Mouse (Mus musculus): ENCODE results near the gene Atg9a. TPM values are rescaled to one million over a fixed set of nuclear protein-coding genes. Genes with fewer than 3 reads are reported as not detected.

Atg9a gene
- polyA plus RNA-seq, 1 experiment from 2014 or later = 51.3 TPM

DNA sequence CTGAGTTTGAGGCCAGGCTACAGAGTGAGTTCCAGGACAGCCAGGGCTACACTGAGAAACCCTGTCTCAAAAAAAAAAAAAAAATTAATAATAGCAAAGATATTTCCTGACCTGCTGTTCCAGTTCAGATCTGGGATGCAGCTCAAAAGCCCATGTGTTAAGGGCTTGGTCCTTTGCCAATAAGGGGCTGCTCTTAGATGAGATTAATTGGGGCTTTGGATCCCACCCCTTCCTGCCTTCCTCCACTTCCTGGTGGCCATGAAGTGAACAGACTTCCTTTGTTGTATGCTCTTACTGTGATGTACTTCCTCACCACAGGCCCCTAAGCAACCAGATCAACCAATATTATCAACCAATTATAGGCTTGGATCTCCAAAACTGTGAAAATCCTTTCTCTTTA is 4.9 kb downstream of the Atg9a start:
- Histone ChIP-seq H3K27me3 (ENCODE audit: control insufficient read depth, insufficient read depth, low read length) (no peaks in the 10 kb centered on the region; the same call in 1 of the 2 replicates), H3K9me3 (ENCODE audit: control insufficient read depth, low read length) (no peaks in the 10 kb centered on the region), H3K4me3 (ENCODE audit: low read depth, low read length) (no peak overlapping the region), H3K4me2 (ENCODE audit: low read depth, low read length) (no peak overlapping the region), H3K36me3 (ENCODE audit: control insufficient read depth, insufficient read depth, low read length) (peaks cover 34% of the 10 kb centered on the region), H3K27ac (ENCODE audit: low read depth, low read length) (no peak overlapping the region), H3K4me1 (ENCODE audit: control insufficient read depth, insufficient read depth, low read length) (peaks cover 8% of the 10 kb centered on the region; the same call in 1 of the 2 replicates), H3K9ac (replicated peaks; ENCODE audit: low read depth, low read length) (no peak overlapping the region)
- no peak for ATAC-seq (ENCODE audit: low read depth)

DNA sequence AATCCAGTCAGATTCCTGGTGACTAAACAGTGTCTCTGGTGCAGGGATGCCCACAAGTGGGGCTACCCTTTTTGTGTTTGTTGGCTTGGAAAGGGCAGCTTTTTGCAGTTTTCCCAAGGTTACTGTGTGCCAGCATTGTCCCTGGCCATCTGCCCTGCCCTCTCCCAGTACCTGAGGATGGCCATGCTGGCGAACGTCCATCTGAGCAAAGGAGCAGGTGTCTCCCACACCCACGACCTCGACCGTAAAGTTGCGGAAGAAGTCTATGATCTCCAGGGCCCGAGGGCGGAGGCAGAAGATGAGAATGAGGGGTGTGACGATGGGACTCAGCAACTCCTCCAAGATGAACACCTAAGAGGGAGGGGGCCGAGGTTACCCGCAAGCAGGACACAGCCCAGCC is 6.5 kb downstream of the Atg9a start:
- no peak for ATAC-seq (ENCODE audit: low read depth)

DNA sequence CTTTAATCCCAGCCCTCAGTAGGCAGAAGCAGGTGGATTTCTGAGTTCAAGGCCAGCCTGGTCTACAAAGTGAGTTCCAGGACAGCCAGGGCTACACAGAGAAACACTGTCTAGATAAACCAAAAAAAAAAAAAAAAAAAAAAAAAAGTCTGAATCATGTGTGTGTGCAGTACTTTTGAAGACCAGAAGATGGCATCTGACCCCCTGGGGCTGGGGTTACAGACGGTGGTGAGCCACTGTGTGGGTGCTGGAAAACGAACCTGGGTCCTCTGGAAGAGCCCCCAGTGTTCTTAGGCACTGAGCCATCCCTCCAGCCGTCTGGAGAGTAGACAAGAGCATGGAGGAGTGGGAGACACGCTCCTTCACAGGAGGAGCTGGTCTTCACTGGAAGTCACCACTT is 9.8 kb downstream of the Atg9a start:
- Histone ChIP-seq H3K9ac (replicated peaks; ENCODE audit: low read depth, low read length) (no peak overlapping the region), H3K4me1 (ENCODE audit: control insufficient read depth, insufficient read depth, low read length) (peaks cover 15% of the 10 kb centered on the region; the same call in 1 of the 2 replicates), H3K36me3 (ENCODE audit: control insufficient read depth, insufficient read depth, low read length) (peaks cover 29% of the 10 kb centered on the region), H3K4me3 (ENCODE audit: low read depth, low read length) (no peak overlapping the region), H3K27me3 (ENCODE audit: control insufficient read depth, insufficient read depth, low read length) (no peaks in the 10 kb centered on the region), H3K9me3 (ENCODE audit: control insufficient read depth, low read length) (no peaks in the 10 kb centered on the region), H3K27ac (ENCODE audit: low read depth, low read length) (no peak overlapping the region), H3K4me2 (ENCODE audit: low read depth, low read length) (no peak overlapping the region)
- WGBS = 70% methylated on average over 4 of the region's 4 CpGs
- ATAC-seq (ENCODE audit: low read depth) = no peak

More for the DNA sequence above, 6.5 kb downstream of the Atg9a start:
- Histone ChIP-seq H3K4me3 (ENCODE audit: low read depth, low read length) (no peak overlapping the region), H3K4me2 (ENCODE audit: low read depth, low read length) (no peak overlapping the region), H3K27me3 (ENCODE audit: control insufficient read depth, insufficient read depth, low read length) (no peaks in the 10 kb centered on the region), H3K9me3 (ENCODE audit: control insufficient read depth, low read length) (no peaks in the 10 kb centered on the region), H3K4me1 (ENCODE audit: control insufficient read depth, insufficient read depth, low read length) (peaks cover under 1% of the 10 kb centered on the region; the same call in 1 of the 2 replicates), H3K27ac (ENCODE audit: low read depth, low read length) (no peak overlapping the region), H3K9ac (replicated peaks; ENCODE audit: low read depth, low read length) (no peak overlapping the region), H3K36me3 (ENCODE audit: control insufficient read depth, insufficient read depth, low read length) (peaks cover 35% of the 10 kb centered on the region)
- WGBS = 96% methylated on average over 11 of the region's 11 CpGs

DNA sequence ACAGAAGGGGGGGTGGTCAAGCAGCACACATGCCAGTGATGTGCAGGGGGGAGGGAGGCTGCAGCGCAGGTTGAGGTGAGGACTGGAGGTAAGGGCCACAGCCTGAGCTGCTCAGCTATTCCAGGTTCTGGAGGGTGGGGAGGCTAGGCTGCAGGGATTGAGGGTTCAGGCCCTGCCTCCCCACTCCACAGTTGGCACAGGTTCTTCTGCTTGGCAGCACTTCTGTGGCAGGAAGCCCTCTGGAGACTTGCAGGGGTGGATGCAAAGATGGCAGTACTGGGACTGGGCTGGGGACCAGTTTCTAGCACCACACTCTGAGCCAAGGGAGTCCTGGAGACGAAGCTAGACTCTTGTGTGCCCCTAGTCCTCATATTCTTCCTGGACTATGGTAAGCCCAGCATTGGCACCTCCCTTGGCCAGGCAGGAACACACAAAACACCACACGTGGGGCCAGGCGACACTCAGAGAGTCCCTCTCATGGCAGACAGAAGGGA is 10.6 kb downstream of the Atg9a start:
- Histone ChIP-seq H3K27ac (ENCODE audit: low read depth, low read length) (no peak overlapping the region), H3K4me2 (ENCODE audit: low read depth, low read length) (no peak overlapping the region), H3K36me3 (ENCODE audit: control insufficient read depth, insufficient read depth, low read length) (peaks cover 29% of the 10 kb centered on the region), H3K4me3 (ENCODE audit: low read depth, low read length) (no peak overlapping the region), H3K9ac (replicated peaks; ENCODE audit: low read depth, low read length) (no peak overlapping the region), H3K4me1 (ENCODE audit: control insufficient read depth, insufficient read depth, low read length) (peaks cover 15% of the 10 kb centered on the region; the same call in 1 of the 2 replicates), H3K9me3 (ENCODE audit: control insufficient read depth, low read length) (no peaks in the 10 kb centered on the region), H3K27me3 (ENCODE audit: control insufficient read depth, insufficient read depth, low read length) (no peaks in the 10 kb centered on the region)
- WGBS = 85% methylated on average over 4 of the region's 4 CpGs
- ATAC-seq (ENCODE audit: low read depth) = no peak

DNA sequence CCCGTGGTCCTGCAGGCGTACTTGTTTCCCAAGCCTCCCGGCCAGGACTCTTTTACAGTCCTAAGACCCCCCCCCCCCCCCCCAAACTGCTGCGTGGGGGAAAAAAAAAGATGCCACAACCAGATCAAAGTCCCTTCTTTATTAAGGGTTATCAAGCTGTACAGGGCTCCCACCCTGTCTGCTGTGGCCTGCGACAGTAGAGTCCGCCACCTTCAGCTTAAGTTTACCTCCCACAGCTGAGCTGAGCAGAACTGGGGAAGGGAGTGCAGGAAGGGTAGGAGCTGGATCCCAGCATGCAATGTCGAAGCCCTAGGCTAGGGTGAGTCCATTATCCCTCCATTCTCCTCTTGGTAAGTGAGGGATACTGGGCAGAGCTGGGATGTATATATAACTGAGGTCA is 11.3 kb downstream of the Atg9a start:
- Histone ChIP-seq H3K27ac (ENCODE audit: low read depth, low read length) (no peak overlapping the region), H3K9me3 (ENCODE audit: control insufficient read depth, low read length) (no peaks in the 10 kb centered on the region), H3K36me3 (ENCODE audit: control insufficient read depth, insufficient read depth, low read length) (peaks cover 25% of the 10 kb centered on the region), H3K4me2 (ENCODE audit: low read depth, low read length) (peak overlapping the region; percentile 100), H3K9ac (replicated peaks; ENCODE audit: low read depth, low read length) (no peak overlapping the region), H3K4me3 (ENCODE audit: low read depth, low read length) (0 out of 2 replicates have a peak overlapping the region, but pooled peaks have one; percentile 55), H3K27me3 (ENCODE audit: control insufficient read depth, insufficient read depth, low read length) (no peaks in the 10 kb centered on the region), H3K4me1 (ENCODE audit: control insufficient read depth, insufficient read depth, low read length) (peaks cover 15% of the 10 kb centered on the region; the same call in 1 of the 2 replicates)
- WGBS = 52% methylated on average over 6 of the region's 7 CpGs
- ATAC-seq (ENCODE audit: low read depth) = peak; percentile 12; the same call in 1 of the 2 replicates

DNA sequence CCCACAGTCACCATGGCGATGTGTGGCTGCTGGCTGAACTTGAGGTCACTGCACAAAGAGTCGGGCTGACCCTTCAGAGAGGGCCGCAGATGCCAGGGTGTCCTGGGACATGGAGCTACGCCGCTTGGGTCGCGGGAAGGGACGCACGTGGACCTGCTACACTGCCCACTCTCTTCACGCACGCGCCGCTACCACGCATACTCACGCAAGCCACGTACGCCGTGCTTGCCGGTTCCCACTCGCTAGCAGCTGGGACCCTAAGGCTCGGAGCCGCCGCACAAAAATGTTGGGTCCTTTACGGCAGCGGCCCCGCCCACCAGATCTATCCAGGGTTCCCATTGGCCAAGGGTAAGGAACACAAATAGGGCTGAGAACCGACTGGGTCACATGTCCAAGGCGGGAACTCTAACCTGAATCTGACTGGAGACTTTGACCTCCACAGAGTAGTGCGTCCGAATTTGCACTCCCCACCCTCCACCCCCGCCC is 11.8 kb downstream of the Atg9a start, which contains the start of gene Abcb6:
TSS of gene Abcb6 (minus strand) at position 288 of the 486 bp plus-strand sequence.
- peaks cover 15% of the 10 kb centered on the region; the same call in 1 of the 2 replicates for H3K4me1 ChIP-seq (ENCODE audit: control insufficient read depth, insufficient read depth, low read length)
- no peaks in the 10 kb centered on the region for H3K9me3 ChIP-seq (ENCODE audit: control insufficient read depth, low read length)
- ATAC-seq (ENCODE audit: low read depth) = peak; percentile 95
- WGBS = 0% methylated on average over 31 of the region's 31 CpGs
- peak within 1 kb of the TSS; percentile 52 for H3K27ac ChIP-seq (ENCODE audit: low read depth, low read length)
- peak within 1 kb of the TSS; percentile 100 for H3K4me2 ChIP-seq (ENCODE audit: low read depth, low read length)
- H3K9ac ChIP-seq (replicated peaks; ENCODE audit: low read depth, low read length) = peak within 1 kb of the TSS; percentile 67
- H3K27me3 ChIP-seq (ENCODE audit: control insufficient read depth, insufficient read depth, low read length) = no peaks in the 10 kb centered on the region
- H3K4me3 ChIP-seq (ENCODE audit: low read depth, low read length) = peak within 1 kb of the TSS; percentile 55
- peaks cover 29% of the 10 kb centered on the region for H3K36me3 ChIP-seq (ENCODE audit: control insufficient read depth, insufficient read depth, low read length)

DNA sequence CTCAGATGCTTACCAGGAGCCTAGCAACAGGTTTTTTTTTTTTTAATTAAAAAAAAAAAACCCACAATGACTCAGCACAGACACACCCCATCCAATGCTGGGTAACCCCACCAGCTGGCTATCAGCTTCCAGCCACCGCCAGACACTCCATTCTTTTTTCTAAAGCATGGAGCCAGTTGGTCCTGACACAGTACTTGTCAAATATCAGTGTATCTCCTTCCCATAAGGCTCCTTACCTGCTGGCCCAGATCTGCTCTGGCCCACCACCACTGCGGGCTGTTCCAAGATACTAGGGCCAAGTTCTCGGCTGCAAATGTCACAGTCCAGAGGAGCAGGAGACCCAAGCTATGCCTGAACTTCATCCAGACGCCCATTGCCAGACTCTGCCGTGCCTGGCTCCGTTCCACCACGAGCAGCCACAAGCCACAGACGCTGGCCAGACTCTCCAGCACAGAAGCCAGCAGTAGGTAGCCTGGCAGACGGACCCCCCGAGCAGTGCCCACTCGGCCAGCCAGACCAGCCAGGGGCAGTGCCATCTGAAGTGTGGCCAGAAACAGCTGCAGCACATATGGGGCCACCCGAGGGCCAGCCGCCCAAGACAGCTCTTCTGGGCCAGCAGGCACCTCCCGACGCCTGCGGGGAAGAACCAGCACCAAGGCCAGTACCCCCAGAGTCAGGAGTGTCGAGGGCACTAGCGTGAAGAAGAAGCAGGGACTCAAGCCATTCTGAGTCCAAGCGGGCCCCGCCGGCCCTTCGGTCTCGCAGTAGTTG is 12.5 kb downstream of the Atg9a start:
- WGBS = 9% methylated on average over 23 of the region's 23 CpGs
- peak overlapping the region; percentile 55 for H3K4me3 ChIP-seq (ENCODE audit: low read depth, low read length)
- H3K4me2 ChIP-seq (ENCODE audit: low read depth, low read length) = peak overlapping the region; percentile 100
- peak overlapping the region; percentile 67 for H3K9ac ChIP-seq (replicated peaks; ENCODE audit: low read depth, low read length)
- H3K36me3 ChIP-seq (ENCODE audit: control insufficient read depth, insufficient read depth, low read length) = peaks cover 32% of the 10 kb centered on the region
- peak; percentile 32 for ATAC-seq (ENCODE audit: low read depth)
- H3K9me3 ChIP-seq (ENCODE audit: control insufficient read depth, low read length) = no peaks in the 10 kb centered on the region
- H3K4me1 ChIP-seq (ENCODE audit: control insufficient read depth, insufficient read depth, low read length) = peaks cover 15% of the 10 kb centered on the region; the same call in 1 of the 2 replicates
- H3K27ac ChIP-seq (ENCODE audit: low read depth, low read length) = peak overlapping the region; percentile 52
- no peaks in the 10 kb centered on the region for H3K27me3 ChIP-seq (ENCODE audit: control insufficient read depth, insufficient read depth, low read length)

DNA sequence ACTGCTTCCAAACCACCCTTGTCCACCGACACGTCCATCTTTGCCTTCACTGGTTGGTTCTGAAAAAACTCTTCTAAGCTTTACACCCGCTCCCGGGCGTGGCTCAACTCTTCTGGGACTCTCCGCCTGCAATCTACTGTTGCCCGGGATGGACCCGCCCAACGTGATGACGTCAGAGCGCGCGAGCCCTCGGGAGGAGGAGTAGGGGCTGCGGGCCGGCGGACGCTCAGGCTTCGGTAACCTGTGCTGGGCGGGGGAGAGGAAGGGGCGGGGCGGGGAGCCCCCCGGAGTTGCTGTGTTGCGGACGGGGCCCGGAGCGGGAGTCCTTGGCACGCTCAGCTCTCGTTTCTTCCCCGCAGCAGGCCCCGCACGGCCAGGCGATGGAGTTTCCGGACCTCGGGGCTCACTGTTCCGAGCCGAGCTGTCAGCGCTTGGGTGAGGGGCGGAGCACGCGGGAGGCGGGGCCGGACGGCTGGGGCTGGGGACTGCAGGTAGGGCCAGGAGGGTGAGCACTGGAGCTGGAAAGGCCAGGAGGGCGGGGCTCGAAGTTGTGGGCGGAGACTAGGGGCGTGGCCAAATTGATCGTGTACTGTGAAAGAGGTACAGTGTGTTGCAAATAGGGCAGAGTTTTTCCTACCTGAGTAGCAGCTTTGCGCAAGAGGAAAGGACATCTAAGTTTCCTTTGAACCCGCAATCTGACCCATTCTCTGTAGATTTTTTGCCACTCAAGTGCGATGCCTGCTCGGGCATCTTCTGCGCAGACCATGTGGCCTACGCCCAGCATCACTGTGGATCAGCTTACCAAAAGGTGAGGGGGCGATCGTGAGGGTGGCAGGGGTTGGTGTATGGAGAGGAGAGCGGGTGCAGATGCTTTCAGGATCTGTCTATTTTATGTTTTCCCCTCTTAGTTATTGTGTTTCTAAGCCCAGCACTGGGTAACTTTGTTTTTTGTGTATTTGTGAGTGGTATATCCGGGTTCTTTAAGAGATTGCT is 23.2 kb downstream of the Atg9a start, which contains the start of gene Zfand2b:
TSS of gene Zfand2b (plus strand) at position 175 of the 993 bp plus-strand sequence.
- Histone ChIP-seq H3K36me3 (ENCODE audit: control insufficient read depth, insufficient read depth, low read length) (peaks cover 20% of the 10 kb centered on the region), H3K4me1 (ENCODE audit: control insufficient read depth, insufficient read depth, low read length) (peaks cover 6% of the 10 kb centered on the region; the same call in 1 of the 2 replicates), H3K9ac (replicated peaks; ENCODE audit: low read depth, low read length) (peak within 1 kb of the TSS; percentile 58), H3K4me2 (ENCODE audit: low read depth, low read length) (peak within 1 kb of the TSS; percentile 59), H3K27me3 (ENCODE audit: control insufficient read depth, insufficient read depth, low read length) (no peaks in the 10 kb centered on the region), H3K9me3 (ENCODE audit: control insufficient read depth, low read length) (no peaks in the 10 kb centered on the region), H3K27ac (ENCODE audit: low read depth, low read length) (peak within 1 kb of the TSS; percentile 81), H3K4me3 (ENCODE audit: low read depth, low read length) (peak within 1 kb of the TSS; percentile 67)
- 1% methylated on average over 57 of the region's 59 CpGs for WGBS
- ATAC-seq (ENCODE audit: low read depth) = peak; percentile 97
